Mouse (Mus musculus): Measurements from ENCODE around the gene Erv3. TPM values are rescaled to one million over a fixed set of nuclear protein-coding genes. Genes with fewer than 3 reads are reported as not detected.
A peak's percentile ranks its signal among the peaks of the same experiment; 100 is the strongest.

Erv3 gene
- total RNA-seq, 4 experiments from 2014 or later: 0.13 to 0.27 (median 0.25) TPM

DNA sequence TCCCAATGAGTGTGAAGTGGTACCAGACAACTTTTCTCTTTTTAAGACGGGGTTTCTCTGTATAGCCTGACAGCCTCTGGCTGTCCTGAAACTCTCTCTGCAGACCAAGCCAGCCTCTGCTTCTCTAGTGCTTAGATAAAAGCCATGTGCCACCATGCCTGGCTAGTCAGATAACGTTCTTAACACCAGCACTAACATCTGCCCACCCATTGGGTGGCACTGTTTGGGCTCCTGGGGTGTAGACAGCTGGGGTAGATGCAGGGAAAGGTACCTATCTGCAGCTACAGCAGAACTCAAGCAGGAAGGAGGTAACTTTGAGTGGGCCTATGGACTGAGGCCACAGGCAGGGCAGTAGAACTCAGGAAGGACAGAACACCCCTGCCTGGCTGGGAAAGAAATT, 34.0 kb downstream of the Erv3 start:
- DNase-seq (ENCODE audit: low spot score in 2 of 2): no peak

DNA sequence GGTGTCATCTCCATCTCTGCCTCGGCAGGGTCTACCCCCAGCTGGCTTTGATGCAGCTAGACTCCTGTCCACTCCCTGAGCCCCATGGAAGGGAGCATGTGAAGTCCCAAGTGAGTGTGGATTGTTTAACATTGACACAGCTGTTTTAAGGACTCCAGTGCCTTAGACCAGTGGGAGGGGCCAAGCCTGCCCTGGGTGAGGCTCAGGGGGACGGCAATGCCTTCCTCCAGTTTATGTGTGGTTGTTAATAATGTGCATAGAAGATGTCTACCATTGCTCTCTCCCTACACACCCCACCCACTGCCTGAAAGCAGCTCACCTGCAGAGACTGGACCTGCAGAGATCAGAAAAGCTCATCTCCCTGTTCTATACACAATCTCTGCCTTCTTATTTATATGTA, 35.6 kb downstream of the Erv3 start:
- DNase-seq (ENCODE audit: low spot score in 2 of 2): no peak

DNA sequence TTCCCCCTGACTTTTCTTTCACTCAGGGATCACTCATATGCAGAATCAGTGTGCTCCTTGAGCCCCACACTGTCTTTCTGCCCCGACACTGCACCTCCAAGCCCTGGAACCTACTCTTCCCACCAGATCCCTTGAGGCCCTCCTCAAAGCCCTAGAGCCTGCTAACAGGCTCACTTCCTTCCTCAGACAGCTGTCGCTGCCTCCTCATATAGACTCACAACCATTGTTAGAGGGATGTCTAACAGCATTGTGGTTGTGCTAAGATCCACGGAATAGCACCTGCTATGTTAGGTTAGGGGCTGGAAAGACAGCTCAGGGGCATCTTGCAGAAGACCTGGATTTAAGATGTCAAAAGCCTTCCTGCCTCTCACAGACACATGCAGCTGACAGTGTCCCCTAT, 37.1 kb downstream of the Erv3 start:
- DNase-seq (ENCODE audit: low spot score in 2 of 2): no peak

DNA sequence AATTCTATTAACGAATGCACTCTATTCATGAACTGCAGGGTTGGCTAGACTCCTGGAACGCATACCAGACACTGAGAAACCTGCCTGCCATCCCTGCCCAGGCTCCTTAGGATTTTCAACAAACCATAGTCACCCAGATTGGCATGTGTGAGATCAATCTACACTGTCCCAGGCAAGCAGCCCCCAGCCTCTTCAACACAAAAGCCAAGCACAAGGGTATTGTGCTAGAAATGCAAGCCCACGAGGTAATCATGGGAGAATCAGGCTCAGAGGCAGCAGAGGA, 37.9 kb downstream of the Erv3 start:
- no peak for DNase-seq (ENCODE audit: low spot score in 2 of 2)

DNA sequence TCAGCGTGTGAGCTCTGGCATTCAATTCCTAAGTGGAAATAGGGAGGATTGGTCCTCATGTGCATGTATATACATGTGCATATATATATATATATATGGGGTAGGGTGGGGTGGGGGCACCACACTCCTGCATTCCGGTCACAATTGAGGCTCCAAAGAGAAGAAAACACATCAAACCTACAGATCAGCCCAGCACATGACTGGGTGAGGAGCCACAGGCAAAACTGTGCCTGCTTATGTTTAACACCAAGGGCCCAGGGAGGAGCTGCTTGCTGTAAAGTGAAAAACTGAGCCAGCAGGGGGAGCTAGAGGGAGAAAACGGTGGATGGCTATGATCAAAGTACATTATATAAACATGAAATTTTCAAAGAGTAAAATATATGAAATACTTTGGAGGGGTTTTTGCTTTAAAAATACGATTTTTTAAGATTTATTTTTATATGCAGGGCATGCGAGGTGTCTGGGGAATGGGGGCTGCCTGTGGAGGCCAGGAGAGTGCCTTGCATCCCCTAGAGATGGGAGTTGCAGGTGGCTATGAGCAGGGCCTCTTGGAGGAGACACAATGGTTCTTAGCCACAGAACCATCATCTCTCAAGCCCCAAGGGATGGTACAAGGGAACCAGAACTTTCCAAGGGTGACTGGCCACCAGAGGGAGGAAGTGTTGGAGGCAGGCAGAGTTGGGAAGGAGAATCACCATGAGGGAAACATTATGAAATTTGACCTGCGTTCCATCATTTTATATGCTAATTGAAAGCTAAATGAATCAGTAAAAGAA, 38.4 kb downstream of the Erv3 start:
- DNase-seq (ENCODE audit: low spot score in 2 of 2): peak; percentile 56 to 62

DNA sequence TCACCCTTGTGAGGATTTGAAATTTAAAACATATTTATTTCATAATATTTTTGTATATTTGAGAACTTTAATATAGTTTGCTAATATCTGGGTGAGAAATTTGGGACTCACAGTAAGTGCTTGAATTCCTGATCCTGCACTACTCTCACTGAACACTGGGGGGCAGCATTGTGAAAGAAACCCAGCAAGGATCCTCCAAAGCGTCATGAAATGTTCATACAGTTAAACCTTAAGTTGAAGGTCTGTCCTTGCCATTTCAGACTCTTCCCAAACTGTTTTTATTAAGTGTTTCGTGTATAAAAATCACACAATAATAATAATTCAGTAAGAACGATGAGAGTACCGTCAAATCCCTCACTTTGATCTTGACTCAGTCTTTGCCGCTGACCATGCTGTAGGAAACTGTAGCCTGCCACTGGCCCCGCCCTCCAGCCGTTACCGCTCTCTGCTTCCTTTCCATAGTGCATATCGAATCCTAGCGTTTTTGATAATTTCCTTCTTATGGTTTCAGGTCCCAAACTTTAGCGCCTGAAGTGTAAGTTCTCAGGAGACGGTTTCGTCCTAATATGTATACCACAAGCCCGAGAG, 39.4 kb downstream of the Erv3 start:
- DNase-seq (ENCODE audit: low spot score in 2 of 2): peak; percentile 44 to 79

DNA sequence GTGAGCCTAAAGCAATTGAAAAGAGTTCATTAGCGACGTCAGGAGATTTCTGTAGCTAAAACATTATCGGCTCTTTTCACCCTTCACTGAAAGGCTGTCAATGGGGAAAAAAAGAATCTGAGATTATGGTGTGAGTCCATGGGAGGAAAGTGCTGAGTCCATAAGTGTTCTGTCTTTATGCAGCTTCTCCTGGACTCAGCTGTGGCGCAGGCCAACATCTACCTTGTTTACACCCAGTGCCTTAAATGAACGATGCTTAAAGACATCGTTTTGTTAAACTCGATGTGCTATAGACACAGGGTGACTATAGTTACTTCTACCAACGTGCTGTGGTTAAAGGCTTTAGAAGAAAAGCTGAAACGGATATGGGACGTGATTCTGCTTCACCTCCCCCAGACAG, 45.2 kb downstream of the Erv3 start:
- no peak for DNase-seq (ENCODE audit: low spot score in 2 of 2)

DNA sequence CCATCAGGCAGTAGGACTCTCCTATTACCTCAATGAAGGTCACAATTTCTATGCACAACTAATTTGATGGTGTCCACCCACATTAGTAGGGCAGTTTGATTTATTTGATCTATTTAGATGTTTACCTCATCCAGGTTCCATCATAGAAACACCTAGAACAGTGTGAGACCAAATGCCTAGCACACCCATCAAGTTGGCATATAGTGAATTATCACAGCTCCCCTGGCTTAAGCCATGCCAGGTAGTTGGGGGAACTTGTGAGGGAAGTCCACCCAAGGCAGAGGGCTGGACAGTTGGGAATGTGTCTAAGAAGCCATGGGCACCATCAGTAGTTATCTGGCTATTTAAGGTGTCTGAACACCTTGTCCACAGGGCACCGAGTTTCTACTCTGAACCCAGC, 46.1 kb downstream of the Erv3 start:
- no peak for DNase-seq (ENCODE audit: low spot score in 2 of 2)

DNA sequence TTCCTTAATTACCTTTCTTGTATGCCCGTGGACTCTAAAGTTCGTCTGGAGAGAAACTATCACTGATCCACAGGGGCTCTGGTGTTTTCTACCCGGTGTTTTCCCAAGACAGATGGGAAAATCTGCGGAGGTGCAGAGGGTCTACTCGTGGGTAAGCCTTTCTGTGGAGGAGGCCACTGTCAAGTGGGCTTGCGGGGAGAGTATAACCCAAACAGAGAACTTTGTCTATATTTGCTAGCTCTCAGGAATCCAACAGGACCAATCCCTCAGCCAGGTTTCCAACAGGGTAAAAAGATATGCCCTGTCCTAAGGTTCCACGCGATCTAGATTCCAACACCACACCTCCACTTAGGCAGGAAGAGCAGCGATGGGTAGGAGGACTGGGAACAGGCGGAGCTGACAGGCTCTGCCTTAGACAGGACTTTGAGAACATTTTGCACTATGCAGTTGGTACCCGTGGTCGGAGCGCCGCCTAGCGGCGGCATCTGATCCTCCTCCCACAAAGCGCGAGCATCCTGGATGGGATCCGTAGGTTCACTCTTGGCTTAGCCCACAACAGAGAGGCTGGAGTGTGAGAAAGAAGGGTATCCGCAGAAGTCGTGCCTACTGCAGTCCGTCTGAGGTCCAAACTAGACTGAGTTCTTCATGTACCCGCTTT, 46.9 kb downstream of the Erv3 start:
- DNase-seq (ENCODE audit: low spot score in 2 of 2): peak; percentile 61 to 64

DNA sequence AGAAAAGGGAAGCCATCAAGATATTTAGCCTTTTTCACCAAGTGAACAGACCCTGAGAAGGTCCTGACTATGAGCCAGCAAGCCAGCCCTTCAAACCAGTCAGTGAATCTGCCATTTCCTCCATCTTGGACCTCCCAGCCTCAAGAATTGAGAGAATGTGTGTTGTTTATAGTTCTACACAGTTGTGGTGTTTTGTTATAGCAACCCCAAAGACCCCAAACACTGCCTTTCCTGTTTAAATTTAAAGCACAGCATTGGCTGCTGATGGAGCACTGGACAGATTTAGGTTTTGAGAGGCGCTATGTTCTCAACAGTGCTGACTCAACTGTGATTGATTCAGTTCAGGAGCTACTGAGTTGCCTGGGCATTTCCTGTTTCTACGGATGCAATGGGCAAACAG, 47.9 kb downstream of the Erv3 start:
- no peak for DNase-seq (ENCODE audit: low spot score in 2 of 2)

DNA sequence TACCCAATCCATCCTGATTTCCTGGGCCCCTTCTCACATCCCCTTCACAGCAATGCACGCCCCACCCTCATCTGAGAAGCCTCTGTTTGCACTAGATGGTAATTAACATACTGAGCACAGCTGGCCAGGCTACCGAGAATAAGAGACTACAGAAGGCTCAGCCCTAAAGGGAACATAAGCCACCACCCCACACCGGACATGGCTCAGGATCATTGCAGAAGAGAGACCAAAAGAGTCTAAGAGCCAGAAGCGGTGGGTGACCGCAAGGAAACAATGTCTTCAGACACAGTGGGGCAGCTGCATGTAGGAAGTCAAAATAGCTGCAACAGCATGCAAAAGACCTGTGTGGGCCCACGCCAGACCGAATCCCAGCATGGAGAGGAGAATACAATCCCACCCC, 50.7 kb downstream of the Erv3 start:
- no peak for DNase-seq (ENCODE audit: low spot score in 2 of 2)

DNA sequence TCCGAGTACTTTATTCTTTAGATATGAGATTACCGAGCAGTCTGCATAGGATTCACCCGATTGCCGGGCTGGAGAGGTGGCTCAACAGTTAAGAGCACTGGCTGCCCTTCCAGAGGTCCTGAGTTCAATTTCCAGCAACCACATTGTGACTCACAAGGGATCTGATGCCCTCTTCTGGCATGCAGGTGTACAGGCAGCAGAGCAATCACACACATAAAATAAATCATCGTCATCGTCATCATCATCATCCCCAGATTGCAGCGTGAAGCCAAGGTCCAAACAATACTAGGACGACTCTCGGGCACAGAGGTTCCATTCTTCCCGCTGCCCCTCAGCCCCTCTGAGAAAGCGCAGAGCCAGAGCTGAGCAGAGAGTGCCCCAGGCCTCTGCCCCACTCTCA, 51.9 kb downstream of the Erv3 start:
- no peak for DNase-seq (ENCODE audit: low spot score in 2 of 2)

DNA sequence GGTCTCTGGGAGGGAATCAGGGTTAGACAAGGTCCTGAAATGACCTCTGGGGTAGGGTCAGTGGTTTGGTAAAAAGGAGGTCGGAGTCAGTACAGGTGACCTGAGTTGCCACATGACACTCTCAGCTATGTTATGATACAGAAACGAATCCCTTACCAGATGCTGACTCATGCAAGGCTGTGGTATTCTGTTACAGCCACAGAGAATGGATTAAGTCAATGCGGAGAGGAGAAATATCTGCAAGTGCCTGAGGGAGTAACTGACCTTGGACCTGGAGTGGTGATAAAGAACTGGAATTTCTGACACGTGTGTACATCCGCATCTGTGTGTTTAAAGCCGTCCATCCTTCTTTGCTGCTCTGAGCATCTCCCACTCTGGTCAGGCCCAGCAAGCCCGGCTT, 52.7 kb downstream of the Erv3 start:
- no peak for DNase-seq (ENCODE audit: low spot score in 2 of 2)

DNA sequence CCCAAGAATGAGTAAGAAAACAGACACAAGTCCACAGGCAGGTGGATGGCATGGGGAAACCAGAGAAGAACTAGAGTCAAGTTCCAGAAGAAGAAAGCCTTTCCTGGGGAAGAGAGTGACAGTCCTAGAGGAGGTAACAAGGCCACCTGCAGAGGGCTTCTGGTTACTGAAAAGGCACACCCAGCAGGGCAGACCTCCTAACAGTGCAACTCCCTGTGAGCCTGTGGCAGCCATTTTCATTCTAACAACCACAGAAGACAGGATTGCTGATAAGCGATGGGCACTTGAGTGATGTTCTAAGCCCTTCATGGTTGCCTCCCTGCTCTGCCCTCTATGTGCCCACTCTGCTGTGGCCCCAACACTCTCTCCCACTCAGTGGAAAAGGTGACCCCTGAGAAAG, 54.2 kb downstream of the Erv3 start:
- DNase-seq (ENCODE audit: low spot score in 2 of 2): no peak

DNA sequence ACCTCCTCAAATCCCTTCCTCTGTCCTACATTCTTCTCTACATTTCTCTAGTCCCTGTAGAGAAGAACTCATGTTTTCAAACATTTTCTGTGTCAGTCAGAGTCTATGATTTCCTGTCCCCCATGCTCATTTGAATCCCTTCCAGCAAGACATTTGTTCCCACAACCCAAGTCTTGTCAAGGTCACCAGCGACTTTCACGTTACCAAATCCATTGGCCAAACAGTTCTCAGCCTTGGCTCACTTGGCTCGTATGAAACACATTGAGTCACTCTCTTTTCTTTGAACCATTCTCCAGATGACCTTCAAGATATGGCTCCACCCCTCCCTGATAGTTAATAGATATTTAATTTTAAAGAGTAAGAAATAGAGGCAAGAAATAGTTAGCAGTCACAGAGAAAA, 55.7 kb downstream of the Erv3 start:
- DNase-seq (ENCODE audit: low spot score in 2 of 2): no peak

Other genes with a start within 250 kb of the Erv3 start
- 100 to 1,000 TPM; 819 to 855 (median 835) TPM for gene Prnp, start 50.2 kb upstream of the Erv3 start, total RNA-seq (2022)
- gene Prn, start 50.2 kb upstream of the Erv3 start, total RNA-seq (2022): not detected
- under 1 TPM in 3 of 4 experiments, not detected in 1; 0.11 to 0.30 (median 0.21) TPM for gene Prnd, start 91.1 kb upstream of the Erv3 start, total RNA-seq (2022)
- 10 to 100 TPM; 50.7 to 55.7 (median 53.8) TPM for gene Rassf2, start 170.5 kb upstream of the Erv3 start, total RNA-seq (2022)

Measured in left cerebral cortex, adult 8-10 months (tissue).